Mouse (Mus musculus) cortical plate, adult 2 months (tissue): ENCODE data around the gene Krt71.

Experiments
- CTCF ChIP-seq: fragments of 200-500 bp; IDR thresholded peaks from 2 replicates; pipeline ENCODE4 v1.5.1; 2011; ENCODE audit warnings: mild to moderate bottlenecking, control low read depth, low read length; ENCODE audit not compliant: insufficient read depth; ENCODE audit errors: extremely low read depth
- POLR2A ChIP-seq: fragments of 200-500 bp; IDR thresholded peaks from 2 replicates; pipeline ENCODE4 v1.6.1; 2011; ENCODE audit warnings: mild to moderate bottlenecking, low read length, control low read depth; ENCODE audit not compliant: insufficient read depth; ENCODE audit errors: extremely low read depth

- TF ChIP-seq CTCF, result no peak
- no peak for TF ChIP-seq POLR2A
These were observed 34.2 kb downstream of the Krt71 start for GRCm38 (mm10) chr15:101708683-101709082.
